Mouse (Mus musculus): ENCODE measurements around the gene Mmp20. TPM values are rescaled to one million over a fixed set of nuclear protein-coding genes. Genes with fewer than 3 reads are reported as not detected.

Mmp20 gene
- not detected in 2 replicates for polyA plus RNA-seq (2014; fragmentation: Nextera tagmentation; extraction: Ambion mirVana)

DNA sequence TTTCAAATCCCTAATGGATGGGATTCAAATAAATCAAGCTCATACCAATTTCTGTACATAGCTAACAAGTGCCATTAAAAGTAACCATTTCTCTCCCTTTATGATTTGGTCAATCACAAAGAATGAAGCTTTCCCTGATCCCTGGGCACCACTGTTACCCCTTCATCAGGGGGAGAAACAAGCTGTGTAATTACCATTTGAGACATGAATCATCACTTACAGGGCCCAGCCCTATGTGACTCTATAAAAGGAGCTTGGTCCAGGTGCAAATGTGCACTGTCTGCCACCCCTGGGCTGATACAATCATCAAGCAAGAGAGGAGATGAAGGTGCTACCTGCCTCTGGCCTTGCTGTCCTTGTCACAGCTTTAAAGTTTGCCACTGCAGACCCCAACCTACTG lies at the start of gene Mmp20:
Mmp20 (plus strand) TSS at position 301 of the 400 bp plus-strand sequence.
- Histone ChIP-seq H3K4me3 (replicated peaks; ENCODE audit: low read depth, low read length) (no peak within 1 kb of the TSS), H3K4me1 (ENCODE audit: control insufficient read depth, insufficient read depth, low read length) (no peaks in the 10 kb centered on the region), H3K4me2 (ENCODE audit: low read length) (no peak within 1 kb of the TSS), H3K9me3 (ENCODE audit: control insufficient read depth, low read length) (no peaks in the 10 kb centered on the region), H3K27ac (replicated peaks; ENCODE audit: low read depth, low read length) (no peak within 1 kb of the TSS), H3K9ac (replicated peaks; ENCODE audit: low read length) (no peak within 1 kb of the TSS), H3K27me3 (ENCODE audit: control insufficient read depth, insufficient read depth, low read length) (no peaks in the 10 kb centered on the region), H3K36me3 (ENCODE audit: control insufficient read depth, insufficient read depth, low read length) (no peaks in the 10 kb centered on the region)
- DNase-seq (no peak), ATAC-seq (ENCODE audit: low FRiP score, low TSS enrichment) (no peak)

DNA sequence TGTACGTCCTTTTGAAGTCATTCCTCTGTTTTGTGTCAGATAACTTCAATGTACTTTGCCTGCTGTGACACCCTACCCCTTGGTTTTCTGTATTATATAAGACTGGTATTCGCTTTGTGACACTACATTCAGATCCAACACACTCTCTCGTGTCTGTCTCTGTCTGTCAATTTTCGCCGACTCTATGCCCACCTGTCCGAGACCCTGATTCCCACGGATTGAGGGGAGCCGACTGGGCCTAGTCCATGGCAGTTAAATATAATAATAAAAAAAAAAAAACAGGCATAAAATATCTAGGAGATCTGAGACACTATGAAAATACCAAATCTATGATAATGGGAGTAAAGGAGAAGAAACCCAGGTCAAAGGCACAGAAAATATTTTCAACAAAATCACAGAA lies 38.0 kb upstream of the Mmp20 start:
- Histone ChIP-seq H3K4me3 (replicated peaks; ENCODE audit: low read depth, low read length) (no peak overlapping the region), H3K36me3 (ENCODE audit: control insufficient read depth, insufficient read depth, low read length) (no peaks in the 10 kb centered on the region), H3K27me3 (ENCODE audit: control insufficient read depth, insufficient read depth, low read length) (no peaks in the 10 kb centered on the region), H3K9me3 (ENCODE audit: control insufficient read depth, low read length) (no peaks in the 10 kb centered on the region), H3K4me2 (ENCODE audit: low read length) (no peak overlapping the region), H3K27ac (replicated peaks; ENCODE audit: low read depth, low read length) (no peak overlapping the region), H3K9ac (replicated peaks; ENCODE audit: low read length) (no peak overlapping the region), H3K4me1 (ENCODE audit: control insufficient read depth, insufficient read depth, low read length) (no peaks in the 10 kb centered on the region)
- no peak for DNase-seq
- ATAC-seq (ENCODE audit: low FRiP score, low TSS enrichment), result no peak
- 83% methylated on average over 8 of the region's 8 CpGs for WGBS

DNA sequence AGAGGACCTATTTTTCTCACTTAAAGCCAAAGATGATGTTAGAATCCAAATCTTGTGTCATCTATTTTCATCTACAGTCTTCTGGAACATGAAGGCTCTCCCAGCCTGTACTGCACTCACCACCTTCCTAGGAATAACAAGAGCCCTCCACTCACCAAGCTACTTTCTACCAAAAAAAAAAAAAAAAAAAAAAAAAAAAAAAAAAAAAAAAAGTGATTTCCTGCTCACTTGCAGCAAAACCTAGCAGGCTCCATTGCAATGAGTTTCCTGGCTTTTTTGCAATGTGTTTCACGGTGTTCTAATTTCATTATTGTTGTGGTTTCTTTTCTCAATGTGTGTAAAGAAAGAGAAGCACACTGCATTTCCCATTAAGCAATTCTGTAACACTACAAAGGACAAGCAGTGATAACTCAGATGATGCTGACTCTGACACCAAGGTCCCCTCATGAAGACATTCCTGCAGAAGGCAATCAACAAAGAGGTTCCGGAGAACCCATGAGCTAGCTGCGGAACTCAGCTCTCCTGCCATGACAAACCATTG lies 34.7 kb upstream of the Mmp20 start:
- whole genome bisulfite sequencing, result 93% methylated on average over 3 of the region's 3 CpGs
- H3K4me1 ChIP-seq (ENCODE audit: control insufficient read depth, insufficient read depth, low read length), result no peaks in the 10 kb centered on the region
- H3K36me3 ChIP-seq (ENCODE audit: control insufficient read depth, insufficient read depth, low read length), result no peaks in the 10 kb centered on the region
- no peaks in the 10 kb centered on the region for H3K9me3 ChIP-seq (ENCODE audit: control insufficient read depth, low read length)
- H3K4me3 ChIP-seq (replicated peaks; ENCODE audit: low read depth, low read length), result no peak overlapping the region
- no peak overlapping the region for H3K4me2 ChIP-seq (ENCODE audit: low read length)
- DNase-seq (no peak), ATAC-seq (ENCODE audit: low FRiP score, low TSS enrichment) (no peak)
- no peak overlapping the region for H3K27ac ChIP-seq (replicated peaks; ENCODE audit: low read depth, low read length)
- no peak overlapping the region for H3K9ac ChIP-seq (replicated peaks; ENCODE audit: low read length)
- no peaks in the 10 kb centered on the region for H3K27me3 ChIP-seq (ENCODE audit: control insufficient read depth, insufficient read depth, low read length)

DNA sequence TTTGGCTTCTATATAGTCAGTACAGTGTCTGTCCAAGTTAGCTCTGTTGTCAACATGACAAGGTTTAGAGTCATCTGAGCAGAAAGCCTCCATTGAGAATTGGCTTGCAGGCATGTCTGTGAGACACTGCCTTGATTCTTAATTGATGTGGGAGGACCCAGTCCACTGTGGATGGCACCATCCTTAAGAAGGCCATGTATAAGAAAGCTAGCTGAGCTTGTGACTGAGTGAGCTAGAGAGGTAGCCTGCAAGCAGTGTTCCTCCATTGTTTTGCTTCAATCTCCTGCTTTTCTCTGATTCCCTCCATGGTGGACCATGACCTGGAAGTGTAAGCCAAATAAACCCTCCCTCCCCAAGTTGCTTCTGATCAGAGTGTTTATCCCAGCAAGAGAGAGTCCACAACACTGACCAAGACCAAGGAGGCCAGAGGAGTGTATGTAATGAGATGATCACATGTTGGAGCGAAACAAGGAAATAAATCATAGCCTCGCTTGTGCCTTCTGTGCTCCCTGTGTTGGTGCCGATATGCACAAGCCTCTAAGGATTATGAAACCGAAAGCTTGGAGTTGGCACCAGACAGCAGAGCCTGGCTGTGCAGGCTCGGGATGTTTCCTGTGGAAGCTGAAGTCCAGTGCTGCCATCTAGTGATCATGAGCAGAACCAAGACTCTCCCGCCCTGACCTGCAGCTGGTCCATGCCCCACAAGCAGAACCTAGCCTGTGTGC lies 33.1 kb upstream of the Mmp20 start:
- ATAC-seq (ENCODE audit: low FRiP score, low TSS enrichment), result peak; percentile 95
- peak overlapping the region; percentile 51 for H3K4me2 ChIP-seq (ENCODE audit: low read length)
- H3K27ac ChIP-seq (replicated peaks; ENCODE audit: low read depth, low read length), result no peak overlapping the region
- H3K9ac ChIP-seq (replicated peaks; ENCODE audit: low read length), result peak overlapping the region; percentile 38
- peak overlapping the region; percentile 16; the same call in 1 of the 2 replicates for H3K4me3 ChIP-seq (replicated peaks; ENCODE audit: low read depth, low read length)
- H3K36me3 ChIP-seq (ENCODE audit: control insufficient read depth, insufficient read depth, low read length), result no peaks in the 10 kb centered on the region
- no peaks in the 10 kb centered on the region for H3K4me1 ChIP-seq (ENCODE audit: control insufficient read depth, insufficient read depth, low read length)
- H3K9me3 ChIP-seq (ENCODE audit: control insufficient read depth, low read length), result no peaks in the 10 kb centered on the region
- 14% methylated on average over 6 of the region's 6 CpGs for WGBS
- H3K27me3 ChIP-seq (ENCODE audit: control insufficient read depth, insufficient read depth, low read length), result no peaks in the 10 kb centered on the region
- peak; percentile 91 for DNase-seq

DNA sequence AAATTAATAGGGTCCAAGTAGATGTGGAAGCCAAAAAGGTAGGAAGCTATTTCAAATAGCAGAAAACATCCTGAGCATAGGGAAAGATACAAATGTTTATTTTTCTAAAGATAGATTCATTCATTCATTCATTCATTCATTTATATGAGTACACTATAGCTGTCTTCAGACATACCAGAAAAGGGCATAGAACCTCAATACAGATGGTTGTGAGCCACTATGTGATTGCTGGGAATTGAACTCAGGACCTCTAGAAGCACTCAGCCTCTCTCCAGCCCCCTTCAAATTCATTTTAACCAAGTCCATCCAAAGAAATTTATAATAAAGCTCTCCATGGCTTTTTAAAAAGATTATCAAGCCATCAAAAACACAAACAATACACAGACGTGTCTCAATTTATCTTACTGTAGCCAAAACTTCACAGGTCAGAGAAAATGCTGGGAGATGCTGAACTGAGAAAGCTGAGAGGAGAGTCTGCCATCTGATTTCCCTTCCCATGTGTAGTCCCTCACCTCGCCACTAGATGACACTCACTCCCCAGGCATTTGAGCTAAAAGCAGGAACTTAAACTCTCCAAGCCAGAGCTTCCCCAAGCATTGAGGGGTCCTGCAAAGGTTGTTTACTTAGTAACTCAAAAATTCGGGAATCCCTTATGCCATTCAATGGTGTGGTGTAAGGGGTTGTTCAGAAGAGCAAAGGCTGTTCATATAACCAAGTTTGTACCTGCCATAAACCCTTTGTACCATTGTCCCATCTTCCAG lies 24.9 kb upstream of the Mmp20 start:
- H3K9me3 ChIP-seq (ENCODE audit: control insufficient read depth, low read length), result no peaks in the 10 kb centered on the region

DNA sequence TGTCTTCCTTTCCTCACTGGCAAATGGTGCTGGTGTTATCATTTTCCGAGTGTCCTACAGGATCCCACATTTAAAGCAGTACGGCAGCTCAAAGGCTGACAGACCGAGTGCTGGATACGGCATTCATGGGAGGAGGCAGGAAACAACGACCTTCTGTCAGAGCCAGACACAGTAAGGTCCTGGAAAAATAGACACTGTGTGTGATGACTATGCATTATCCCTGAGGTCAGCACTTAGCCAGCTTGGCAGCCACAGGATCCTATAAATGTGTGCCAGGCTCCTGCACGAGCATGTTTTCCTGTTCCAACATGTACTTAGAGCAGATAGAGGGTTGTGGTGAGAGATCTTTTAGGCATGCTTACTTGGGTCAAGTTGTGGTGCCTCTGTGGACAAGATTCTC lies 24.0 kb upstream of the Mmp20 start:
- ATAC-seq (ENCODE audit: low FRiP score, low TSS enrichment) (no peak), DNase-seq (no peak)
- no peak overlapping the region for H3K9ac ChIP-seq (replicated peaks; ENCODE audit: low read length)
- H3K4me2 ChIP-seq (ENCODE audit: low read length), result no peak overlapping the region
- H3K27me3 ChIP-seq (ENCODE audit: control insufficient read depth, insufficient read depth, low read length), result no peaks in the 10 kb centered on the region
- no peak overlapping the region for H3K27ac ChIP-seq (replicated peaks; ENCODE audit: low read depth, low read length)
- H3K36me3 ChIP-seq (ENCODE audit: control insufficient read depth, insufficient read depth, low read length), result no peaks in the 10 kb centered on the region
- H3K4me3 ChIP-seq (replicated peaks; ENCODE audit: low read depth, low read length), result no peak overlapping the region
- no peaks in the 10 kb centered on the region for H3K9me3 ChIP-seq (ENCODE audit: control insufficient read depth, low read length)
- WGBS, result 86% methylated on average over 6 of the region's 6 CpGs
- H3K4me1 ChIP-seq (ENCODE audit: control insufficient read depth, insufficient read depth, low read length), result no peaks in the 10 kb centered on the region

More for the DNA sequence above, 24.9 kb upstream of the Mmp20 start:
- H3K4me3 ChIP-seq (replicated peaks; ENCODE audit: low read depth, low read length), result no peak overlapping the region
- no peak overlapping the region for H3K4me2 ChIP-seq (ENCODE audit: low read length)
- no peaks in the 10 kb centered on the region for H3K36me3 ChIP-seq (ENCODE audit: control insufficient read depth, insufficient read depth, low read length)
- ATAC-seq (ENCODE audit: low FRiP score, low TSS enrichment) (peak; percentile 68; the same call in 1 of the 2 replicates), DNase-seq (peak; percentile 82)
- H3K27ac ChIP-seq (replicated peaks; ENCODE audit: low read depth, low read length), result no peak overlapping the region
- H3K27me3 ChIP-seq (ENCODE audit: control insufficient read depth, insufficient read depth, low read length), result no peaks in the 10 kb centered on the region
- no peaks in the 10 kb centered on the region for H3K4me1 ChIP-seq (ENCODE audit: control insufficient read depth, insufficient read depth, low read length)
- 5% methylated on average over 3 of the region's 3 CpGs for WGBS
- H3K9ac ChIP-seq (replicated peaks; ENCODE audit: low read length), result no peak overlapping the region

DNA sequence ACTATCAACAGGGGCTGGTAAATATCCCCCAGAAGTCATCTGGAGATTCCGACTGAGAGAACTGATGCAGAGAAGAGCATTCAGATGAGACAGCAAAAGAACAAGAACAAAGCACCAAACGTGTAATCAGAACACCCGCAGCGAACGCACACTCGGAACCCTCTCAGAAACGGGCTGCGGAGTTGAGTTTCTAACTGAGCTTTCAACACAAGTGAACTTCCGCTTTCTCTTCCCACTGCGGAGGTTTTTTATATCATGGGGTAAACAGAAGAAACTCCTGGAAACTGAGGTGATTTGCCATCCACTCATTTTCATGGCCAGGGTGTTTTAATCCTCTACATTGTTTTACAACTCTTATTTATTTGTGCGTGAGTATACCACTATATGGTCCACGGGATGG lies 22.4 kb upstream of the Mmp20 start:
- H3K36me3 ChIP-seq (ENCODE audit: control insufficient read depth, insufficient read depth, low read length), result no peaks in the 10 kb centered on the region
- no peak for ATAC-seq (ENCODE audit: low FRiP score, low TSS enrichment)
- H3K27ac ChIP-seq (replicated peaks; ENCODE audit: low read depth, low read length), result no peak overlapping the region
- no peaks in the 10 kb centered on the region for H3K4me1 ChIP-seq (ENCODE audit: control insufficient read depth, insufficient read depth, low read length)
- no peaks in the 10 kb centered on the region for H3K9me3 ChIP-seq (ENCODE audit: control insufficient read depth, low read length)
- H3K9ac ChIP-seq (replicated peaks; ENCODE audit: low read length), result no peak overlapping the region
- no peak for DNase-seq
- H3K27me3 ChIP-seq (ENCODE audit: control insufficient read depth, insufficient read depth, low read length), result no peaks in the 10 kb centered on the region
- H3K4me3 ChIP-seq (replicated peaks; ENCODE audit: low read depth, low read length), result no peak overlapping the region
- no peak overlapping the region for H3K4me2 ChIP-seq (ENCODE audit: low read length)
- WGBS, result 89% methylated on average over 12 of the region's 12 CpGs

DNA sequence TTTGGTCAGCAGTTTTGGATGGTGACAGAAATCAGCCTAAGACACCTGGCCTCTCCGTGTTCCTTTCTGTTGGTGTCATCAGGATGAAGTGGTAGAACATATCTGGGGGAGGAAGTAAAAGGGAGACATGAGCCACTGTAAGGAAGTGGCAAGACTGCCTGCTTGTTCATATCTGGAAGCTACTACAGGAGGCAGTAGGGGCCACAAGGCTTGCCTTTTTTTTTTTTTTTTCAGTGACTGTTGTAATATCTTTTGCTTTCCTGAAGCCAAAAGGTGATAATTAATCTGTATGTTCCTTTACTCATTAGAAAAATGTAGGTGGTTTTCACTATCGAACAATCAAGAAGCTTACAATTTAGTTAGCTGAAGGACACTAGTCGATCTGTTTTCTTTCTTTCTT lies 5.4 kb upstream of the Mmp20 start:
- Histone ChIP-seq H3K4me3 (replicated peaks; ENCODE audit: low read depth, low read length) (no peak overlapping the region), H3K4me1 (ENCODE audit: control insufficient read depth, insufficient read depth, low read length) (no peaks in the 10 kb centered on the region), H3K9ac (replicated peaks; ENCODE audit: low read length) (no peak overlapping the region), H3K4me2 (ENCODE audit: low read length) (no peak overlapping the region), H3K9me3 (ENCODE audit: control insufficient read depth, low read length) (no peaks in the 10 kb centered on the region), H3K27ac (replicated peaks; ENCODE audit: low read depth, low read length) (no peak overlapping the region), H3K27me3 (ENCODE audit: control insufficient read depth, insufficient read depth, low read length) (no peaks in the 10 kb centered on the region), H3K36me3 (ENCODE audit: control insufficient read depth, insufficient read depth, low read length) (no peaks in the 10 kb centered on the region)
- DNase-seq, result no peak
- no peak for ATAC-seq (ENCODE audit: low FRiP score, low TSS enrichment)
- 77% methylated on average over 3 of the region's 3 CpGs for WGBS
